Mouse (Mus musculus): ENCODE data around the gene Ppfibp1.
"Not testable (repeated sequence)": the region's sequence is repeated elsewhere in the genome, so short reads cannot be mapped to it uniquely, and the experiment has no call there.

Ppfibp1 gene

DNA sequence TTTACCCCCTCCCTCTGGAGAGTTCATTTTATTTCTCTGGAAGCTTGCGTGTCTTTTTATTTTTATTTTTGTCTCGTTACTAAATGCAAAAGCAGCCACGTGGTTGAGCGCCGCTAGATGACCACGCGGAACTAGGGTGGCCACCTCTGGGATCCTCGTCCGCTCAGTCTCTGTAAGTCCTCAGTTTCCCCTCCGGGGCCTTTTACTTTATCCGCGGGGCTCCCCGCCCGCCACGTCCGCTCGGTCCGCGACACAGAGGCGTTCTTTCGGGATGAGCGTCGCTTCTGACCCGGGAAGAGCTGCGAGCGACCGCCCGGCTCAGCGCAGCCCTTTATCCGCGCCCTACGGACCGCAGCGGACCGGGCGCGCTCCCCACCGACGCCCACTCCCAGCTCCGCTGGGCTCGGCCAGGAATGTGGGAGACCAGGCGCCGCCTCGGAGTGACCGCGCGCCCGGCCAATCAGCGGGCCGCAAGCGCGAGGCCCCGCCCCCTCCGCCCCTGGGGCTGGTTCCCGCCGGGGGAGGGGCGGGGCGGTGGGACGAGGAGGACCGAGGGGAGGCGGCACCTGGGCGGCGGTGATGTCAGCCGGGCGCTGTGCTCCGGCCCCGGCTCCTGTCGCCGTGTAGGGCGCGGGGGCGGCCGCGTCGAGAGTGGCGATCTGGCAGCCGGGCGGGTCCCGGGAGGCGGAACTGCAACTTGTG, at the start of gene Ppfibp1:
TSS of gene Ppfibp1 (plus strand) at position 530 of the 702 bp plus-strand sequence.
- peak; percentile 86 for DNase-seq

DNA sequence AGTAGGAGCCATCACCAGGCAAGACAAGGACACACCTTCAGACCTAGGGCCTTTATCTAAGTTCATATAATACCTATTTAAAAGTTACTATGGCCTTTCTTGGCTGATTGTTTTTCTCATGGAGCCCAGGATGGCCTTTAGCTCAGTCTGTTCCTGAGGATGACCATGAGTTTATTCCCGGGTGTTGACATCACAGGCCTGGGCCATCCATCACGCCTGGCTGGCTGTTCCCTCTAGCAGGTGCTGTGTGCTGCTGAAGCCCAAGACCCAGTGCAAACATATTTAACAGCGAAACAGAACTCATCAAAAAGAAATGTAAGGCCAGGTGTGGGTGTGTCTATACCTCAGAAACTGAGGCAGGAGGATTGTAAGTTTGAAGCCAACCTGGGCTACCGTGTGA, 49.4 kb upstream of the Ppfibp1 start:
- no peak for DNase-seq

DNA sequence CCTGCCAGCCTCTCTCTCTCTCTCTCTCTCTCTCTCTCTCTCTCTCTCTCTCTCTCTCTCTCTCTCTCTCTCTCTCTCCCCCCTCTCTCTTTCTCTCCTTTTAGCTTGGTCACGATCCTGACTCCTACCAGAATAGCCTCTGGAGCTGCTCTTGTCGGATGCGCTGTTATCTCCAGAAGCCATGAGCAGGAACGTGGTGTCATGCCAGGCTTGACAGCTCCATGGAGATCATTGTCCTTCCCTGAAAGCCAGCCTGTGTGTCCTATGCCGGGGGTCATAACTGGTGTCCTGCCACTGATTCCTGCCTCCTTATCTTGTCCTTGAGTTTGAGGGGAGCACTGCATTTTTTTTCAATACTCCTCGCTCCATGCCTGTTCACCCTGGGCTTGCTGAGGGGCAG, 43.4 kb upstream of the Ppfibp1 start:
- no peak for DNase-seq

DNA sequence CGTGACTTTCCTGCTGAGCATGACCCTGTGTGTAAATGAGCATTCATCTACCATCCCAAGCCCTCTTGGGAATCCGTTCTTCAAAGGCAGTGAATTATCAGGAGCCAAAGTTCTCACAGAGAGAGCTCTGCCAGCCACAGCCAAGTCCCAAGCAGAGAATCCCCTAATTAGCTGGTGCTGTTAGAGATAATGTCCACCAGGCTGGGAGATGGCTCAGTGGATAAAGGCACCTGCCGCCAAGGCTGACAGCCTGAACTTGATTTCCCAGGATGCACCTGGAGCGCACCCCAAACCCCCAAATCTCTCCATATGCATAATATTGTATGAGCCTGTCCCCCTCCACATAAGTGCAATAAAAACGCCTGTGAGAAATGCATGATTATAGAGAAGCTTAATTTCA, 42.9 kb upstream of the Ppfibp1 start:
- DNase-seq, result no peak

DNA sequence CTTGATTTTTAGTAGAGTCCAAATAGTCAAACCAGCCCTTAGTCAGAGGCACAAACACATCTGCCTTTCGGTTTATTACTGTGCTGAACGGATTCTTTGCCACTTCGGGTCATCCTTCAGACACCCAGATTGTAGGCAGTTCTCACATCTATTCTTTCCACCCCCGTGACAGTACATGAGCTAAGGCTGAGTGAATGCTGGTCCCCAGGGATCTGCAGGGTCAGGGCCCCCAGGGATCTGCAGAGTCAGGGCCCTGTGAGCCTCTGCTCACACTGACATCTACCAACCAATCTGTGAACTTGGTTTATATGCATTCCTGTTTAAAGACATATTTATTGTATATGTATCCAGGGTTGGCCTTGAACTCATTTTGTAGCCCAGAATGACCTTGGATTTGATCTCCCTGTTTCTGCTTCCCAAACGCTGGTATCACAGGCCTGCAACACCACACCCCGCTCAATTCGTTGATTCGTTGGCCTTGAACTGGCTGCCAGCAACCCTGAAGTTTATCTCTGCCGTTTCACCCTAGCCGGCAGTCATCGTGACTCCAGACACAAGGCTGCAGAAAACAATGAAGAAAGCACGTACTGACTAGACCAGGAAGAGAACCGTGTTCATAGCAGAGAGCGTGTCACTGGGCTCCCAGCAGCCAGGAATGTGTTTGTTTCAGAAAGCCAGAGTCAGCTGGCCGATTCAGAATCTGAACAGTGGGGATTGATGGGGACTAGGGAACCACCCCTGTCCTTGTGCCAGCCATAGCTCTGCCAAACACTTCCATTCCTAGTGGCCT, 42.1 kb upstream of the Ppfibp1 start:
- no peak for DNase-seq

DNA sequence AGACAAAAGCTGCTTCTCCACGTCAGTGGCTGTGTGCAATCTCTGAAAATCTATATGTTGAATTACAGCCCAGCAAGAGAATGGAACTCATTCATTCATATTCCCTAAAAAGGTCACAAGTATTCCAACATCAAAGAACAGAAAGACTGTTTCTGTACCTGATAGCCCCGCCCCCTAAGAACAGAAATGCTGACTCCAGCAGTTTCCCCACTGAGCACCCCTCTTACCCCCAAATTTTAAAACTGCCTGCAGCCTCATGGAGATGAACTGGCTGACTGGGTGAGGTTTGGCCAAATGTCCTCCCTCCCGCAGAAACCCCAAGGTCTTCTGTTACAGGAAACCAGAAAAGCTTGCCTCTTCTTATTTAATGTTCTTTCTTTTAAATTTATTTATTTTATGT, 40.9 kb upstream of the Ppfibp1 start:
- DNase-seq, result no peak

DNA sequence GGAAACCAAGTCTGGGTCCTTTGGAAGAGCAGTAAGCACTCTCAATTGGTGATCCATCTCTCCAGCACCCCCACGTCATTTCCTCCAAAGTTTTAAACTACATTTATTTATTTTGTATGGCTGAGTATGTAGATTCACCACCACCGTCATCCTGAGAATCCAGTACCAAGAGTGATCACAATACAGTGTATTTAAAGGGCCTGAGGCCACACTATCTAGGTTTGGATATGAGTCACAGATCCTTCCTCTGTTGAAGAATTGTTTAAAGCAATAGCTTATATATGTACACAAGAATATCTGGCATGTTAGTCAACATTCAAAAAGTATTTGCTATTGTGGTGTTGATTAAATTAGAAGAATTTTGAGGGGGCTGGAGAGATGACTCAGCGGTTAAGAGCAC, 40.0 kb upstream of the Ppfibp1 start:
- no peak for DNase-seq

DNA sequence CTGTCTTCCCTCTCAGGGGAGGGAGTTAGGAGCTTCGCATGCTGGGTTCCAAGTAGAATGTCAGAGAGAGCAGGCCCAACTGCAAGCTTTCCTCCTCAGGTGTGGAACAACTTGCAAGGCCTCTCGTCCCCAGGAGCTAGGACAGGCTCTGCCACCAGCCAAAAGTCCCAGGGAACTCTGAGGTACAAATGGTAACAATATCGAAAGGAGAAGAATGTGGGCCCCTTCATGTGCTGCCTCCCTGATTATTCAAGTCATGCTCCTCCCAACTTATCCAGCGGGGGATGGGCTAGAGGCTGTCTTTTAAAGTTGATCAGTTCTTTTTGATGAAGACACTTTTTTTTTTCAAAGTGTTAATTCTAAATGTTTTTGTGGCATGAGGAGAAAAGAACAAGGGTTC, 38.2 kb upstream of the Ppfibp1 start, which contains the start of gene Smco2:
TSS of gene Smco2 (plus strand) at position 55 of the 400 bp plus-strand sequence.
- no peak for DNase-seq

DNA sequence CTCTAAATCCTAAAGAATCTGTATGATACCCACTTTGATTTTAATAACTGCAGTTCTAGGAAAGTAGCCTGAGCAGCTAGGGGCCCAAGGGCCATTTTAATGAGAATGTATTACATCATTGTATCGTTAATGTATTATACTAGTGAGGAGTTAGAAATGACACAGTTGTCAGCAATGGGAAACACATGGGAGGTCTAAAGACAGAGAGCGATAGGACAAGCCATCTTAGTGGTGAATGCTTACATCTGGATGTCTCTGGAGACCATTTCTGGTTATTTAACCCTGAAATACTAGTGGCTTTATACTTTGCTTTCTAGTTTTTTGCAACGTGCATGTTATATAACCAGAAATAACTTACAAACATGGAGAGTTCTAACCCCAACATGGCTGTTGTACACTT, 36.4 kb upstream of the Ppfibp1 start:
- DNase-seq, result no peak

DNA sequence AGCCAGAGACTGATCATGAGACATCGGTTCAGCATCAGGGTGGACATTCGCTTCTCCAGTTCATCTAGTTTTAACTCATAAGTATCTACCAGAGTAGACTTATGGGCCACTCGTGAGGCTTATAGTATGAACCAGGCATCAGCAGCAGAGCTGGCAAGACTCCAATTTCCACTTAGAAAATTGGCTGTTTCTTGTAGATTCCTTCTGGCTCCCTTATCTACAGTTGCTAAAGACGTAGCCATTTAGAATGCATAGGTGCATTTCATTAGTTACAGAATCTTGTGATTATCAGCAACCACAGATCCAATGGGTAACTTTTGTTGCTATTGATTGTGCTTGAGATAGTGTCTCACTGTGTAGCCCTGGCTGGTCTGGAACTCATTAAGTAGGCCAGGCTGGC, 35.5 kb upstream of the Ppfibp1 start:
- DNase-seq, result no peak

DNA sequence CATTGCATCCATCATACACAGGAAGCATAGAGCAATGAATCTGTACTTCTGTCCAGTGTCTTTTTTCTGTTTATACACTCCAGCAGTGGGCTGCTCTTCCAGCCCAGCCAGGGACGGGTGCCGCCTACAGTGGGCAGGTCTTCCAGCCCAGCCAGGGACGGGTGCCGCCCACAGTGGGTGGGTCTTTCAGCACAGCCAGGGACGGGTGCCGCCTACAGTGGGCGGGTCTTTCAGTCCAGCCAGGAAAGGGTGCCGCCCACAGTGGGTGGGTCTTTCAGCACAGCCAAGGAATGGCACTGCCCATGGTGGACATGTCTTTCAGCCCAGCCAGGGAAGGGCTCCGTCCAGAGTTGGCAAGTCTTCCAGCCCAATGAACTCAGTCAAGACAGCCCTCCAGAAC, 33.1 kb upstream of the Ppfibp1 start:
- DNase-seq, result no peak

DNA sequence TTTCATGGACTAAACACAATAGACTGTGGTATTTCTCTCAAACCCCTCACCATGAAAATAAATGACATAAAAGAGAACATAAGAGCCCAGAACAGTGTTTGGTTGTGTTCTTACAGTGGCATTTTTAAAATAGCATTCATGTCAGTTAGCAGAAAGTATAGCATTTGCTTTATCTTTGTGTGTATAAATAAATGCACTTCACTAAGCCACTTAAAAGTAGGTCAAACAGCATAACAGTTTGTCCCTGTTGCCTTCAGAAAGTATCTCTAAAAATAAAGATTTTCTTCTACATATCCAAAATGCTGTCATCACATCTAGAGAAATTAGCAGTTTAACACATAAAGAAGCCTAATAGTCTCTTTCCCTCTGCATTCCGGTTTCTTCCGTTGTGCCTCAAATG, 30.9 kb upstream of the Ppfibp1 start:
- DNase-seq, result no peak

DNA sequence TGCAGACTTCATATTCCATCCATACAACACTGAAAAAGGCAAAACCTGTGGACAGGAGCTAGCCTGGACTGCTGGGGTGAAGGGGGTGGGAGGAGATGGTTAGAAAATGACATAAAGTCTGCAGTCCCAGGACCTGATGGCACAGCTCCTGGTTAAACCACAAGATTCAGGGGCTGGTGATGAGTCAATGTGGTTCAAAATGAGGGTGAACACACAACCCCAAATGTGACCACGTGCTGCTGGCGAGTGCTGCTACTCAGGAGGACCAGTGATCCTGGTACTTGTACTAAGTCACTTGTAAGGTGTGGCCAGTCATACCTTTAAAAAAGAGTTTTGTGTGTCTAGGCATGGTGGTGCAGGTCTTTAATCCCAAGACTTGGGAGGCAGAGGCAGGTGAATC, 25.1 kb upstream of the Ppfibp1 start:
- no peak for DNase-seq

DNA sequence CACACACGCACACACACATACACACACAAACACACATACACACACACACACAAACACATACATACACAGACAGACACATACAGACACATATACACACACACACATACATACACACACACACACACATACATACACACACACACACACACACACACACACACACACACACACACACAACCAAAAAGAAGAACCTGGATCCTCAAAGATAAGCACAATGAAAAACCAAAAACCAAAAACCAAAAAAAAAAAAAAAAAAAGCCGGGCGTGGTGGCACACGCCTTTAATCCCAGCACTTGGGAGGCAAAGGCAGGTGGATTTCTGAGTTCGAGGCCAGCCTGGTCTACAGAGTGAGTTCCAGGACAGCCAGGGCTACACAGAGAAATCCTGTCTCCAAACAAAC, 23.9 kb upstream of the Ppfibp1 start:
- not testable (repeated sequence) for DNase-seq

DNA sequence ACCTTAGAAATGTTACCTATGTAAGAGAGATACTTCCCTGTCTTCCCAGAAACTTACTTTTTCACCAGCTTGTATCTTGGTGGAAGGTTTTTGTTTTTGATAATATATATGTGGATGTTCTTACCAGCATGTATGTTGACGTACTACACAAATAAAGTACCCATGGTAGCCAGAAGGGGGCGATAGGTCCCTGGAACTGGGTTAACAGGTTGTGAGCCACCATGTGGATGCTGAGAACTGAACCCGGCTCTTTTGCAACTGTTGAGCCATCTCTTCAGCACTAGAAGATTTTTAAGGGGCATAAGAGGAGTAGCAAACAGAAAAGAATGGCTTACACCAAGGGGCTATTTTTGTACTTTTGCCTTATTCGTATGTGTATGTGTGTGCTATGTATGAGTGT, 22.6 kb upstream of the Ppfibp1 start:
- no peak for DNase-seq

DNA sequence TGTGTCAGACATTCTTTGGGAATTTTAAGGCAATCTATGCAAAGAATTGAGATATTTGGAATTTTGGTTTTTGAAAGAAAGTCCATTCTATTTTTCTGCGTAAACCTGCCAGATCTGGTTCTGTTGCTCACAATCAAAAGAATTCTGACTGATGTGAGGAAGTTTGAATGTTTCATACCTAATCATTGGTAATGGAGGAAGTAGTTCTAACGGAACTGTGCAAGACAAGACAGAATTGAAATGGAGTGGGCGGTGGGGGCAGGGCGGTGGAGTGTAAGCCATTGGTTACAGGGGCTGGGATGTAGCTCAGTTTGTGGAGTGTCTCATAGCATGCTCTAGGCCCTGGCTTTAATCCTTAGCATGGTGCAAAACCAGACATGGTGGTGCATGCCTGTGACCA, 16.3 kb upstream of the Ppfibp1 start:
- DNase-seq, result no peak

DNA sequence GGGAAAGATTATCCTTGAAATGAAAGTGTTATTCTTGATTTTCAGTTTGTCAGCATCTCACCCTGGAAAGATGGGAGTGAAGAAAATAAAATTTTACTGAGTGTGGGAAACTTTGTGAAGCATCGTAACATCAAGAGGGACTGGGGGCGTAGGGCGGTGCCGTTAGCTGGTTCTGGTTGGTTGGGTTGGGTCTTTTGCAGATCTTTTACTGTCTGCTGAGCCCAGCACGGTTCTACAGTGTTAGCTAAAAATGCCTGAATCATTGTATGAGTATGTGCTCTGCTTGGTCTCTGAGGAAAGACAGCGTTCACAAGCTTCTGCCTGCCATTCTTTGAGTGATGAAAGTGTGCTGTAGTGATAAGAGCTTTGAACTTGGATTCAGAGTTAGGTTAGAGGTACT, 13.9 kb upstream of the Ppfibp1 start:
- DNase-seq, result no peak

DNA sequence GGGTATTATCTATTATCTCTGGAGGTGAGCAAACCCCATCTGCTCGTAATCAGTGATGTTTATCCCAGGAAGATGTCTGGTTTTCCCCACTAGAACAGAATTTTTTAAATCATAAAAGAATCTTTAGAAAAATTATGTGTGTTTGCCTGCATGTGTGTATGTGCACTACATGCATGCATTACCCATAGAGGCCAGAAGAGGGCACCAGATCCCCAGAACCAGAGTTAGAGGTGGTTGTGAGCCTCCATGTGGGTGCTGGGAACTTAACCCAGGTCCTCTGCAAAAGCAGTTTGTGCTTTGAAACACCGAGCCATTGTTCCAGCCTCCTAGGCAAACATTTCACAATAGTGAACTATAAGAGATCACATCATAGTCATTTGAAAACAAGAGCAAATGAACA, 11.5 kb upstream of the Ppfibp1 start:
- DNase-seq, result no peak

DNA sequence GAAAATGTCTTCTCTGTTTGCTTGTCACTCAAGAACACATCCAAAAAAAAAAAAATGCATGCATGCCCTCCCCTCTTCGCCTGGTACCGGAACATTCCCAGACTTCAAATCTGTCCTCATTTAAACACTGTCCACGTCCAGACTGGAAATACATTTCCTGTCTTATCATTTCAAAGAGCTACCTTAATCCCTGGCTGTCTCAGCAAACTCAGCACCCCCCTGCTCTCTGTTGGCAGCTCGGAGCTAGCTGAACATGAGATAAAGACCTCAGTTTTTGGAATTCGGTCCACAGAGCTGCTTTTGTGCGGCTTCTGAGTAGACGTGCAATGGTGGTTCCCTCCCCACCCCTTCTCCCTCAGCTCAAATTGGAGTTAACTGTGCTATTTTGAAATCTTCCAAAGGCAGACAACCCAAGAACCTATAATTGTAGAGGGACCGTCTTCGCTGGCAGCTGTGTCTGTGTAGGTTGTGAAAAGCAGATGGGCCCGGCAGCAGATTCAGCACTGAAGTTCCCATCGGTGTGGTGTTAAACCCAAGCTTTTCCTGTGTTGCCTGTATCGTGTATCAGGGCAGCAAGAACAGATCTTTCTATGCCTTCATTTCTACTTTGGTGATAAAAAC, 10.8 kb upstream of the Ppfibp1 start:
- DNase-seq, result no peak

DNA sequence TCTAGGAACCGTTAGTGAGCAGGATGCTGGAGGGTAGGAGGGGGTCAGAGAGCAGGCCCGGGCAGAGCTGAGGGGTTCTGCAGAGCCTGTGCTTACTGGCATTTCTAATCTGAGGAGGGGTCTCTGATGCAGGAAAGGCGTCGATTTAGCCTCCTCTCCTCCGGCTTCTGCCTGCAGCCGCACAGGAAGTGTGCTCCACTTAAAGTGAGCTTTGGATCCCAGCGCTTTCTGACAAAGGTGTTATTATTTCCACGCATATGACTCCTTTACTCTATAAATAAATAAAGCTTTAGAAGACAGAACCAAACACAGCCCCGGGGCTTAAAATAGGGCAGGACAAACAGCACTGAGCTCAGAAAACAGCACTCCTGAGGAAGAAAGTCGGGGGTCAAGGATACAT, 9.4 kb upstream of the Ppfibp1 start:
- no peak for DNase-seq

DNA sequence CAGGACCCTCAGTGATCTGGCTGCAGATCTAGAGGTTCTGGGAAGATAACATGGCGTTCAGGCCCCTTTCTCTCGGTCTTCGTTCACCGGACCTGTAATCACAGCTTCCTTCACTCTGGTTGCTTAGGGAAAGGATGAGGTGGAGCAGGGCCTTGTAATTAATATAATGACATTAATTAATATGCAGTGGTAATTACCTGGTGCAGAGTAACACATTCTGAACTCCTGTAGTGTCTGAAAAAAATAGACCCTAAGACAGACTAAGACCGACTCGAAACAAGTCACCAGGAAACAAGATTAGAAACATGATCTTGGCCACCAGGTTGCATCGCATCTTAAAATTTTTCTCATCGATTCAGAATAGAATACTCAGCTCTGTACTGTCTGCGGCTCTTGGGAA, 8.4 kb upstream of the Ppfibp1 start:
- DNase-seq, result no peak

DNA sequence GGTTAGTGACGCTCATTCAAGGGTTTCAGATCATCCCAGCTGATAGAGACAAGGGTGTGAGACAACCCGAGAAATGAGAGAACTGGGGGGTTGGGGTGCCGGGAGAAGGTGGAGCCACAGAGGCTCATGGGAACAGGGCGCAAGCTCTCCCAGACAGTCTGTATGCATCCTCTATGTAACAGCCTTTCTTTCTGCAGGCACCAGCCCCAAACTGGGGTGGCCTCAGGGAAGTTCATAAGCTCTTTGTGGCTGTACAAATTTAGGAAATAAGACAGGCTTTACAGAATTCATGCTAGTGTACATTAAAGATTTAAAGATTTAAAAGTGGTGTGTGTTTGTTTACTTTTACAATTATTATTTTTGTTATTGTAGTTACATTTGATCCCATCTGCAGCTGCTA, 8.0 kb upstream of the Ppfibp1 start:
- DNase-seq, result no peak

DNA sequence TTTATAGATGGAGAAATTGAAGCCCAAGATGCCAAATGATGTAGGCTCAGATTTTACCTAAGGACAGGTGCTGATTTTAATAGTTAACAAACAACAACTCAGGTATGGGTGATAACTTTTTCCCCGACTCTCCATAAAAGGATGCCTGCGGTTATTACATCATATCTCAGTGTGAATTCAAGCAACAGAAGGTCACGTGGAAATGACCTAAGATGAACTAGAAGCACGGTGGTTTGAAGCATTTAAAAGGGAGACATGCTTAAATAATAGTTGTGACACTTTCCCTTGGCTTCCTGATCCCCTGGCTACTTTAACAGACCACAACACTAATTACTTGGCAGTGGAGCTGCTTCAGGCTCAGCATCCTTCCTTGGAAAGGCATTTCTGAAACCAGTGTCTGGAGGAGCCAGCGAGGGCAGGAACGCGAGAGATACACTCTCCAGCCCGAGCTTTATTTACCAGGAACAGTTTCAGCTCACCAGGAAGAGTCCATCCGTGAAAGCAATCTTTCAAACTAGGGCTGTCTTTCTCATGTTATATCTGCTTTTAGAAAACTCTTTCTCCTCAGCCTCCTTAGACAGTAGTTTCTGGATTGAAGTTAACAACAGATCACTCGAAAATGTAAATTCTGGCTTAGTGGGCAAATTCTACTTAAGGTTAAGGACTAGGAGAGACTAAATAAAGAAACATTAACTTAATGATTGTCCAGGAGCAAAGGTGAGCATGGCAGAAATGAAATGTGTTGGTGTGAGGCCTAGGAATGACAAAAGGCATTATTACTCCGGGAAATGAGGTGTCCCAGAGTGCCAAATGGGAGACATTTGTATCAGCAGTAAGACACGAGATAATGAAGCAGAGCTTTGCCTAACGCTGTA, 6.2 kb upstream of the Ppfibp1 start:
- DNase-seq, result no peak

Measured in cerebellum, adult 9-11 months (tissue).